Mouse (Mus musculus): ENCODE data around the gene Fam208a.

Fam208a gene

DNA sequence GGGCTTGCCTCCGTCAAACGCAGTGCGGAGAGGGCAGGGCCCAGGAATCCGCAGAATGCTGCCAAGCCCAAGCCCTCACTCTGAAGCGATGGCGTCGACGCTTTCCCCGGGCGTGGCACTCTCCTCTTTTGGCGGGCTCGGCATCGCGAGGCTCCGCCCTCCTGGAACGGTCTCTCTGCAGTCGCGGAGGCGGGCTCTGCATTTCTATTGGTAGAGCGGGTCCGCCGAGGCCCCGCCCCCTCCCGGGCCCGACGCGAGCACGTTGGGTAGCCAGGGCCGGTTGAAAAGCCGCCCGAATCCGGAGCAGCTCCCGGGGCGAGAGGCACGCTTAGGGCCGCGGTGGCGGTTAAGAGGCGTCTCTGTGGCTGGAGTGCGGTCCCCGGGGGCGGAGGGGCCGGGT lies at the start of gene Fam208a:
Gene Fam208a (plus strand): TSS at position 262 of the 400 bp plus-strand sequence.
- peak; percentile 96 for DNase-seq (ENCODE audit: low read depth, low spot score)

DNA sequence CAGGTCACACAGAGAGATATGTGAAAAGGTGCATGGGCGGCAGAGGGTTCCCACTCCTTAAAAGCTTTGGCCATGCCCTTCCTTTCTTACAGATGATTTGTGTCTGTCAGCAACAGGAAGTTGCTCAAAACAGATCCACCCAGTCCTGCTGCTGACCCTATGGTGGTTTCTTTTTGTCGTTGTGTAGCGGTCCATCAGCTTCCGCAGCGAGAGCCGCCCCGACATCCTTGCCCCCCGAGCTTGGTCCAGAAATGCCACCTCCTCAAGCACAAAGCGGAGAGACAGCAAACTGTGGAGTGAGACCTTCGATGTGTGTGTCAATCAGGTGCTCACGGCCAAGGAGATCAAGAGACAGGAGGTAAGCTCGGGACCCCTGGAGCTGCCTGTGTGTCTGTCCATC lies 49.2 kb upstream of the Fam208a start:
- DNase-seq (ENCODE audit: low read depth, low spot score): no peak

DNA sequence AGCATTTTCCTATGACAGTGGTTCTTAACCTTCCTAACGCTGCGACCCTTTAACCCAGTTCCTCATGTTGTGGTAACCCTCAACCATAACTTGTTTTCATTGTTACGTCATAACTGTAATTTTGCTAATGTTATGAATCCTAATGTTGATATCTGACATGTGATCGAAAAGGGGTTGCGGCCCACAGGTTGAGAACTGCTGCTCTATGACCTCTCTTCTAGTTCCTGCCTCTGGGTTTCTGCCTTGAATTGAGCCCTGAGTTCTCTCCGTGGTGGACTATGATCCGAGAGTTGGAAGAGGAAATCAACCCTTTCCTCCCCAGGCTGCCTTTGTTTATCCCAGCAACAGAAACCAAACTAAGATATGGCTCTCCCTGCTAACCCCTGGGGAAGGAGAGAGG lies 47.2 kb upstream of the Fam208a start:
- peak; percentile 37 for DNase-seq (ENCODE audit: low read depth, low spot score)

DNA sequence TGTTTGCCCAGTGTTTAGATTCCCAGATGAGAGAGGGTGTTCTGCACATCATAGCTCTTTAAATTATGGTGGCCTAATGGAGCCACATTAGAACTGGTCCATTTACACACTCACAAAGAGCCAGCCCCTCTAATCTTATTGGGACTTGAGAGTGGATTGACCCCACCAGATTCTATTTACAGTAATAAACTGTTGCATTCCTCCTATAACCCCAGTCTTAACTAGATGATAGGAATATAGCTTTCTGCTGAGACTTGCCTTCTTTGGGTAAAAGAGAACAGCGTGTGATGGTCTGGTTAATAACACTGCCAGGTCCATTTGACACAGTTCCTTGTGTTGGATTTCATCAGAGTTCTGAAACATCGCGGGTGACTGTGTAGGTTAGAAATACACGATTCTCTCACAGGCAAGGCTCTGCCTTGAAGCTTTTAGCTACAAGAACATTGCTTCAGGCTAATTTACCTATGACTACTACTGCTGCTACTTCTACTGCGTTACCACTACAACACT lies 45.3 kb upstream of the Fam208a start:
- DNase-seq (ENCODE audit: low read depth, low spot score): no peak

DNA sequence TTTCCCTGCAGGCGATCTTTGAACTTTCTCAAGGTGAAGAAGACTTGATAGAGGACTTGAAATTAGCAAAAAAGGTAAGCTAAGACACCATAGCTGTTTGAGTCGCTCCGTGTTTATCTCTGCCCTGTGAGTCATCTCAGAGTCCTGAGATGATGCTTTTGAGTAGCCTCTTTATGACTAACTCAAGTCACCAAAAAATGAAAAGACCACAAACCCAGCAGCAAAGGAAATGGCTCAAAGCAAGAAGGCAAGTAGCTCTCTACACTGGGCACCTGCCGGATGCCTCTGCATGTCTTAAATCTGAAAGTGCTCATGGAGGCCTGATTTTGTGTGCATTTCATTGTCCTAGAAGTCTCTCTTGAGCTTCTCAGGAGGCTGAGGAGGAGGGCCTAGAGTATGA lies 44.5 kb upstream of the Fam208a start:
- DNase-seq (ENCODE audit: low read depth, low spot score): peak; percentile 82

DNA sequence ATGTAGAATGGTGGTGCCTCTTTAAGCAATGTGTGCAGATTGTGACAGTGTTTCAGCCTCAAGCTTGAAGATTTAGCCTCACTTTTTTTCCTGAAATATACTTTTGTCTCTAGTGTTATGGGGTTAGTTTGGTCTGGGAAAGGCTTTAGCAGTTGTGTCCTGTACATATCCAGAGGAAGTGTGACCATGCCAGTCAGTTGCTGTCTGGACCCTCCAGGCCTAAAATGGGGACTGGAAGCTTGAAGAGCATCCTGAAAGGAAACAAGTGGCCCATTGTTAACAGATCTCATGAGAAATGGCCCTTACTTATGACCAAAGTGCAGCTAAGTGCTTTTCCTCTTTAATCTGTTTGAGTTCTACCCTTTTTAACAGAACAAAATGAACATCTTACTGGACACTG lies 40.0 kb upstream of the Fam208a start:
- DNase-seq (ENCODE audit: low read depth, low spot score): no peak

DNA sequence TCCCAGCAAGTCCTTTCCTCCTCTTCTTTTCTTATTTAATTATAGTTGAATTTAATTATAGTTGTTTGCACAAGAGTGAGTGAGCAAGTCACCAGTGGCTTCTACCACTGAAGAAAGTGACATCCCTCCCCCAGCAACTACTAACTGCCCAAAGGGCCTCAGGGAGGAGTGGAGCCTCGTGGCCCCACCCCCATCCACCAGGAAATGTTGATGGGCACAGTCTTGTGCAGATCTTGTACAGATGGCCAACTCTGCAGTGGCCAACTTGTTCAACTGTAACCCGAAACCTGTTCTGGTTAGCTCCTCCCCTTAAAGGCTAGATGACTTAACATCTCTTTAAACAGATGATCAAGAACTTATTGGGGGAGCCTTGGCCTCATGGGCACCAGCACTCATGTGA lies 38.9 kb upstream of the Fam208a start:
- DNase-seq (ENCODE audit: low read depth, low spot score): no peak

DNA sequence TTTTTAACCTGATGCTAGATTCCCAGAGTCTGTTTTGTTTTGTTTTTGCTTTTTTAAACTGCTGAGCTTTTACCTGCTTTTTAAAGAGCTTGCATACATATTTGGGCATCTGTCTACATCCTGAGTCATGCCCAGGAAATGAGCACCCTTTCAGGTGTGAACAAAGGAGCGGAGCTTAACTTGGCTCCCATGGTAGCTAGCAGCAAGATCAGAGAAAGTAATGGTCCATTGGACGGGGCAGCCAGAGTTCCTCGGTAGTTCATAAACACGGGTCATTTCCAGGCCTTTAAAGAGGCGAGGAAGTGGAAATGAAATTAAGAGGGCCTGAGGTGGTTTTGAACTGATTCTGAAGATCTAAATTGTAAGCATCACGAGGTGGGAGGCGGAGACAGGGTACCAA lies 38.0 kb upstream of the Fam208a start:
- peak; percentile 66 for DNase-seq (ENCODE audit: low read depth, low spot score)

DNA sequence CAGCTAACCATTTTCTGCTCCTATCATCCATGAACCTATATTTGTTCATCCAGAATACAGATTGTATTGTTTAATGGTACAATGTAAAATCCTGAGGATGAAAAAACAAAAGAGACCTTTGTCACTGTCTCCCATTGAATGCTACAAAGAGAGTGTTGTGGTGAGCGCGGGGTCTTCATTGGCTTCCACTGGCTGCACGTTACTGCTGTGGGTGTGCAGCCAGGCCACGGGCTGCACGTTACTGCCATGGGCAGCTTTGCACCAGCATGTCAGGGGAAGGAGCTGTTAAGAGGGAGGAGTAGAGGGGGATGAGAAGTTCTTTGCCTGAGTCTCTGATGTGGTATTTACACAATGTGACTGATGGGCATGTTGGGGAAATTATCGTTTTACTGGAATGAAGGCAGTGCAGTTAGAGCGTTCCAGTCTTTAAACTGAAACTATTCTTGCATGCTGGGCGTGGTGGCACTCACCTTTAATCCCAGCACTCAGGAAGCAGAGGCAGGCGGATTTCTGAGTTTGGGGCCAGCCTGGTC lies 36.8 kb upstream of the Fam208a start:
- peak; percentile 56 for DNase-seq (ENCODE audit: low read depth, low spot score)

DNA sequence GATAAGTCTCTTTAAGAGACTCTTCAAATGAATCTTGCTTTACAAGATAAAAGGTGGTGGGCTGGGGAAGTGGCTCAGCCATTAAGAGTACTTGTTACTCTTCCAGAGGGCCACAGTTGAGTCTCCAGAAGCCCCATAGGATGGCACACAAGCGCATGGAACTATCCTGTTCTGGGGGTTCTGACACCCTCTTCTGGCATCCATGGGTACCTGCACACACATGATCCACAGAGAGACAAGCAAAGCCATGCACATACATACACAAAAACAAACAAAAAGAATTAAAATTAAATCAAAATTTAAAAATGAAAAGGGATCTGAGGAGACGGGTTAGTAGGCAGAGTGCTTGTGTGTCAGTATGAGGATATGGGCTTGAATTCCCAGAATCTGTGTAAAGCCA lies 36.0 kb upstream of the Fam208a start:
- DNase-seq (ENCODE audit: low read depth, low spot score): no peak

DNA sequence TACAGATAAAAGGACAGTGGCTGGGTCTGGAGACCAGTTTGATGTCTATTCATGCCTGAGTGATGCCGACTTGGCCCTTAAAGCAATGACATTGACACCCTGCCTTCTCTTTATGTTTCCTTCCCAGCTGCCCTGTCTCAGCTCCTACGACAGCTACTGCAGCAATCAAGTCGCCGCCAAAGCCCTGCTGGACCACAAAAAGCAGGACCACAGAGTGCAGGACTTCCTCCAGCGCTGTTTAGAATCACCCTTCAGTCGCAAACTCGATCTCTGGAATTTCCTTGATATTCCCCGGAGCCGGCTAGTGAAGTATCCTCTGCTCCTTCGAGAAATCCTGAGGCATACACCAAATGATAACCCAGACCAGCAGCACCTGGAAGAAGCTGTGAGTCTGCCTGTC lies 34.8 kb upstream of the Fam208a start:
- no peak for DNase-seq (ENCODE audit: low read depth, low spot score)

DNA sequence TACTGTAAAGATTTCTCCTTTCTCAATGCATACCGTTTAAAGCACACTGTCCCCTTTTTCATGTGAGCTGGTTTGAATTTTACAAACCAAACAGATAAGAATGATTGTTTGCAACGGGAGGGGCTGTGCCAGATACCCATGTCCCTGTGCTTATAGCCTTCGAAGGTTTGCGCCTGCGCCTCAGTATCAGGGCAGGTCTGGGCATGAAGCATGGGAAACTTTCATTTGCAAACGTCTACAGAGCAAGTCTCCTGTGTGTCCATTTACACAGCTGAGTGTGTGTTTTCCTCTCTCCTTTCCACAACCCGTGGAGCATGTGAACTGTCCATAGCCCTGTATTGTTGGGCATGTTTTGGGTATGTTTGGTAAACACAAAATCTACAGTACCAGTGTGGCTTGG lies 32.2 kb upstream of the Fam208a start:
- no peak for DNase-seq (ENCODE audit: low read depth, low spot score)

DNA sequence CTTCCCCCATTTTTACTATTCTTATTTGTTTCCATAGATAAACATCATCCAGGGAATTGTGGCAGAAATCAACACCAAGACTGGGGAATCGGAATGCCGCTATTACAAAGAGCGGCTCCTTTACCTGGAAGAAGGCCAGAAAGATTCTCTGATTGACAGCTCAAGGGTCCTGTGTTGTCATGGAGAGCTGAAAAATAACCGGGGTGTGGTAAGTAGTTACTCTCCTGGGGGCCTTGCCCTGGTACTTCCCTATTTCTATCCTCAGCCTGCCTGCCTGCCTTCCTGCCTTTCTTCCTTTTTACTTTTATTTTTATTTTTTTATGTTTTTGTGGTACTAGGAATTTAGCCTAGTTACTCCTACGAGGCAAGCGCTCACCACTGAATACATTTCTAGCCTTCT lies 31.1 kb upstream of the Fam208a start:
- DNase-seq (ENCODE audit: low read depth, low spot score): no peak

DNA sequence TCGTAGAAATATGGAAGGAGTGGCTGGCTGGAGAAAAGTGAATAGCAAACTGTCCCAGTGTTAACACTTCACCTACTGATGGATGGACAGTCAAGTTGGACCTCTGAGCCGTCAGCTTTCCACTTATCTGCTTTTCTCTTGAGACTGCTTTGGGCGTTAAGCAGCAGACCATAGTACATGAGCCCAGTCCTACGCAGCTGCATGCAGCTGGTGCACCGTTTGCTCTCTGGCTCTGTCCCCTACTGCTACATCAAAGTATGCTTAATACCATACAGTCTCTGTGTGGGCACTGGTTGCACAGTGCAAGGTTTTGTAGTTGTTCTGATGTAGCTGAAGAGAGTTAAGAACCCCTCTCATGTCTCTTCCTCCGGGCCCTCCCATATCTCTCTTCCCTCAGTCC lies 28.1 kb upstream of the Fam208a start:
- no peak for DNase-seq (ENCODE audit: low read depth, low spot score)

DNA sequence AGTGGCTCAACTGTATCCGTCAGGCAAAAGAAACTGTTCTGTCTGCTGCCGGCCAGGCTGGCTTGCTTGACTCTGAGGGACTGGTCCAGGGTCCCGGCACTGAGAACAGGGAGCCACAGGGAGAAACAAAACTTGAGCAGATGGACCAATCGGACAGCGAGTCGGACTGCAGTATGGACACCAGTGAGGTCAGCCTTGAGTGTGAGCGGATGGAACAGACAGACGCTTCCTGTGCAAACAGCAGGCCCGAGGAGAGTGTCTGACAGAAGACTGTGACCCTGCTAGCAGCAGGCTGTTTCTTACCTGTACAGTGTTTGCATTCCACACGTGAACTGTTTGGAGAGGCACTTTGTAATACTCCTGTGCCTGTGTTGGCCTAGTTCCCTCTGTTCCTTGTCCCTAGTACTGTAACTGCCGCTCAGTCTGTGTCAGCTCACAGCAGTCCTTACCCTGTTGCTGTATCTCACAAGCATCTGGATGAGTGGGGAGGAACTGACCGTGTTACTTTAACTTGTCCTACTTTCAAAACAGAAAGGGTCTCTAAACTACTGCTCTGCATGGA lies 26.8 kb upstream of the Fam208a start:
- no peak for DNase-seq (ENCODE audit: low read depth, low spot score)

DNA sequence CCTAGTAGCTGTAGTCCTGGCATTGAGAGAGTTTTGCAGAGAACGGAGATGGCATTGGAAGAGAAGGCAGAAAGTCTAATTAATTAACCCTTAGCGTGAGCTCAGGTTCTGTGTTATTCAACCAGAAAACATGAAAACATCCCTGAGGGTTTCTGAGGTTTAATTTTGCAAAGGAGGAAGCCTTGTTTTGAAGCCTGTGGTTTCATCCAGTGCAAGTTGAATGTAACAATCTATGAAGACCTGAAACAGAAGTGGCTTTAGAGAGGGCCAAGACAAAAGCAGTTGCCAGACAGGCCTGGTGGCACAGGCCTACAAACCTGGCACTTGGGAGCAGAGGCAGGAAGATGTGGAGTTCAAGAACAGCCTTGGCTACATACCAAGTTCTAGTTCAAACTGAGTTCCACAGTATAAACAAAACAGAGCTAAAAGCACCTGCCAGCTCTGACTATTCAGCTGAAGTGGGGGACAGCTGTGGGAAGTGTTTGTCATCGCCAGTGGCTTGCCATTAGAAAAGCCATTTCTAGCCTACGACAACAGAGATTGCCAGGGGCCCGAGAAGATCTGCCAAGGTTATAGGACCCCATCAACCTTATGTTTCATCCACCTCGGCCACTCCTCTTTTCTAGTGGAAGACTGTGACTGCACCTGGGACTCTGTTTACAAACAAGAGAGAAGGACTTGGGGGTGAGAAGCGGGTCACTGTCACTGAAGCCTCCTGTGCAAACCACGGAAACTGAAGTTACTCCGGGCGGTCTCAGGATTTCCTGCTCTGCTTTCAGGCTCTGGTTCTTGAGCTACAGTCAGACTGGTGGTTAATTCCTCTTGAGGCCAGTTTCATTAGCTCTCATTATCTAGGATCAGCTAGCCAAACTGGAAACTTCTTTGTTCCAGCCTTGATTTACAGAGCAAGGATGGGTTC lies 26.0 kb upstream of the Fam208a start:
- peak; percentile 63 for DNase-seq (ENCODE audit: low read depth, low spot score)

DNA sequence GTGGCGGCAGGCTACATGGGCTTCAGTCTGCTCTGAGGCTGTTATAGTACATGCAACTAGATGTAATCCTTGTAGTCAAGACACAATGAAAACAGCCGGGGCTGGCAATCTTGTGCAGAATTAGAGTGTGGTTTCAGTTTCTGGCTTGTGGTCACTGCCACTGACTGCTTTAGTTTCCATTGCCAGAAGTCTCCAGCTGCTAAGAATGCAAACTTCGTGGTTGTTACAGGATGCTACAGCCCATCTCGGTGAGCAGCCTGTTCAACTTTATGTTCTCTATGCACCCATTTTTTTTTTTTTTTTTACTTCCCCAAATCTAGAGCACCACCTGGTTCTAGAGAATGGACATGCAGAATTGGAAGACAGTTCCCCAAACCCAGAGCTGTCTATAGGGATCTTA lies 23.2 kb upstream of the Fam208a start:
- peak; percentile 89 for DNase-seq (ENCODE audit: low read depth, low spot score)

DNA sequence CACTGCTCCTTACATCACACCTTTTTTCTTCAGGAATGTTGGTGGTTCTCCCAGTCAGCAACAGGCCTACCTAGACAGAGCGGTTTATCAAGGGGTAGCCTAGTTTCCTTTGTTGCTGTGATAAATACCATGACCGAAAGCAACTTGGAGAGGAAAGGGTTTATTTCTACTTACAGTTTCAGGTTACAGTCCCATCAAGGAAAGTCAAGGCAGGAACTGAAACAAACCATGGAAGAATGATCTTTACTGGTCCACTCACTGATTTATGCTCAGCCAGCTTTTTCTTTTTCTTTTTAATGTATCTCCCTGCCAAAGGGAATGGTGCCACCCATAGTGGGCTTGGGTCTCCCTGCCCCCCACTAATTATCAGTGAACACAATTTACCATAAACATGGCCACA lies 22.7 kb upstream of the Fam208a start:
- DNase-seq (ENCODE audit: low read depth, low spot score): no peak

DNA sequence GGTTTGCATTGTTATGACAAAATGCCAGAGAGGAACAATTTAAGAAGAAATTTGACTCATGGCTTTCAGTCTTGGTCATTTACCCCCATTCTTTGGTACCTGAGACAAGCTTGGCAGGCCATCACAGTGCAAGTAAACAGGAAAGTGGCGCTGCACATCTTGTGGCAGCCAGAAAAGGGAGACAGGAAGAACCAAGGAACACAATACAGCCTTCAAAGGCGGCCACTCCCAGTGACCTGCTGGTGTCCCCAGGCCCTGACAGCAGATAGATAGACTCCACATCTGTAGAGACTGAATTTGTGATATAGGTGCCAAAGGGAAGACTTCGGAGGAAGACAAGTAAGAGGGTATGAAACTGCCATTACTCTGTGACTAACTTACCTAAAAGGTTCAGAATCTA lies 20.4 kb upstream of the Fam208a start:
- DNase-seq (ENCODE audit: low read depth, low spot score): no peak

DNA sequence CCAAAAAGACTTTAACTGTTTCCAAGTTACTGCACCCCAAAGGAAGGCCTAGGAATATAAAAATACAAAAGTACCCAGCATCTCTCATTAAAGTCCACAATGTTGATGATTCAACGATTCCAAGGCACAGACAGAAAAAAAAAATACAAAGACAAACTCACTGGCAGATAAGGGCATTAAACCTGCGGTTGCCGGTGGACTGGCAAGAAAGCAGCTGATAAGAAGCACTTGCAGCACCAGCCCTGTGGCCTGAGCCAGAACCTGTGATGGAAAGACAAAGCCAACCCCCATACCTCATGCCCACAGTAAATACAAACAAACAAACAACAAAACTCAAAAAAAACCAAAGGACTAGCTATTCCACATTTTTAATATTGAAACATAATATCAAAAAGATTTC lies 19.0 kb upstream of the Fam208a start:
- no peak for DNase-seq (ENCODE audit: low read depth, low spot score)

DNA sequence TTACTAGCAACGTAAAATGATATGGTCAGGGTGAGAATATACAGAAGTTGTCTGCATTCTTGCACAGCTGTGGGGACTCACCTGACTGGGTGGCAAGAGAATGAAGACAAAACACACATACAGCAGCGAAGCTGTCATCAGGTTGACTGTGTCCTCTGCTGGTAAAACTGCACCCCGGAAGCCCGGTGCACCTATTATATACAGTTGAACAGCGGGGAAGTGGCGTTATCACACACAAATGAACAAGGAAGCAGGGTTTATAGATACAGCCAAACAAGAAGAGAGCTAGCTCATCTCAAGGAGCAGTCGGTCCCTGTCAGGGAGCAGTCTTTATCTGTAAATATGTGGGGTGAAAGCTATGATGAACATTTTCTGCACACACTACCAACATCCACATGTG lies 17.1 kb upstream of the Fam208a start:
- DNase-seq (ENCODE audit: low read depth, low spot score): peak; percentile 47

DNA sequence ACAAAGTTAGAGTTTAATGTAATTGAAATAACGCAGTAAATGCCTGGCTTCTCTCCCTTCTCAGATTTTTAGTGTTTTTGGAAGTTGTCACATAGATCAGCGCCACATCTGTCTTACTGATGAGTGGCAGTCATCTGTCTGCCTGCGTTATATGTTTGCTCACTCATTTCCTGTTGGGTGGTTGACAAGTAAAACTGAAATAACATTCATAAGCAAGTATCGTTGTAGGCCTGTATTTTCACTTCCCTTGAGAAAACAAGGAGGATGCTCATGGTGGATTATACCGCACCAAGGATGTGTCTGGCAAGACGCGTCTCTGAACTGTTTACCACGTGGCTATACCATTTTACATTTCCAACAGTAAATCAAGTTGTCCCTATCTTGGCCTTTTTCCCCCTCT lies 15.9 kb upstream of the Fam208a start:
- DNase-seq (ENCODE audit: low read depth, low spot score): peak; percentile 74

DNA sequence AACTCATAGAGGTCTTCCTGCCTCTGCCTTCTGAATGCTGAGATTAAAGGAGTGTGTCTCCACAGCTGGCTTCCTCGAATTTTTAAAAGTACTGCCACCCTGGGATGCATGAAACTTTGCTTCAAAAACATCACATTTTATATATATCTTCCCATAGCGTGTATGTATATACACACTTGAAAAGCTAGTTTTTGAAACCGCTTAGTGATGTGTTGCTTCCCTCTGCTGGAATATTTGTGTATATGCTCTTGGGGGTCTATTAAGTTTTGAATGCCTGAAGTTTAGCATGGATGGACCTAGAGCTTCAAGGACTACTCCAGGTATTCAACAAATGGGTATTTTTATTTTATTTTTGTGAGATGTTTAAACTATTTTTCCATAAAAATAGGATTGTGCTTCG lies 14.7 kb upstream of the Fam208a start:
- DNase-seq (ENCODE audit: low read depth, low spot score): peak; percentile 76
